Mouse (Mus musculus) 416B (cell line): ENCODE measurements around the gene Brip1.

ENCODE experiments used
- DNase-seq: peaks from one replicate; pipeline ENCODE4 v3.0.0; 2011; ENCODE audit warnings: low read depth

The Brip1 gene

GRCm38 (mm10) chr11:86026556-86027194 is 174.3 kb downstream of the Brip1 start:
- DNase-seq: no peak

GRCm38 (mm10) chr11:86022439-86022838 is 178.6 kb downstream of the Brip1 start:
- DNase-seq: no peak

GRCm38 (mm10) chr11:86020033-86020432 is 181.0 kb downstream of the Brip1 start:
- DNase-seq: no peak

GRCm38 (mm10) chr11:86016242-86016641 is 184.8 kb downstream of the Brip1 start:
- no peak for DNase-seq

- DNase-seq: peak; percentile 20
Observed at GRCm38 (mm10) chr11:86013087-86013486, 187.9 kb downstream of the Brip1 start.

- no peak for DNase-seq
Observed at GRCm38 (mm10) chr11:86010458-86010857, 190.5 kb downstream of the Brip1 start.

- no peak for DNase-seq
Observed at GRCm38 (mm10) chr11:86008211-86008905, 192.6 kb downstream of the Brip1 start.
